Mouse (Mus musculus) lung, postnatal 0 days (tissue): Measurements from ENCODE around the gene D430019H16Rik. TPM values are rescaled to one million over a fixed set of nuclear protein-coding genes. Genes with fewer than 3 reads are reported as not detected.
A peak's percentile ranks its signal among the peaks of the same experiment; 100 is the strongest.

Source experiments
- ATAC-seq: fragments of 200-750 bp; cut with Nextera tagmentation; 2 replicates; pipeline ENCODE4 v1.8.0; 2017; ENCODE audit warnings: moderate library complexity
- DNase-seq: peaks from one replicate; pipeline ENCODE4 v3.0.0-alpha.2; 2016; ENCODE audit warnings: low spot score
- H3K27ac ChIP-seq: fragments of 300-500 bp; sonication (generic); 2 replicates; pipeline ENCODE4 v1.5.1; 2014; ENCODE audit warnings: antibody characterized with exemption, mild to moderate bottlenecking, low read length, mixed read lengths
- H3K27me3 ChIP-seq: fragments of 300-500 bp; sonication (generic); replicated peaks from 2 replicates; pipeline ENCODE4 v1.6.1; 2014; ENCODE audit warnings: low read length, mixed read lengths; ENCODE audit not compliant: insufficient read depth
- H3K36me3 ChIP-seq: fragments of 300-500 bp; sonication (generic); 2 replicates; pipeline ENCODE4 v1.6.1; 2014; ENCODE audit warnings: low read length, mixed read lengths; ENCODE audit not compliant: insufficient read depth
- H3K4me1 ChIP-seq: fragments of 300-500 bp; sonication (generic); 2 replicates; pipeline ENCODE4 v1.6.1; 2014; ENCODE audit warnings: antibody characterized with exemption, low read depth, low read length, mixed read lengths; ENCODE audit not compliant: insufficient read depth
- H3K4me2 ChIP-seq: fragments of 300-500 bp; sonication (generic); replicated peaks from 2 replicates; pipeline ENCODE4 v1.6.1; 2014; ENCODE audit warnings: low read depth, mild to moderate bottlenecking, low read length, moderate library complexity, mixed read lengths
- H3K4me3 ChIP-seq: fragments of 300-500 bp; sonication (generic); 2 replicates; pipeline ENCODE4 v1.5.1; 2014; ENCODE audit warnings: low read depth, low read length
- H3K9ac ChIP-seq: fragments of 300-500 bp; sonication (generic); replicated peaks from 2 replicates; pipeline ENCODE4 v1.6.1; 2014; ENCODE audit warnings: low read depth, mild to moderate bottlenecking
- H3K9me3 ChIP-seq: fragments of 300-500 bp; sonication (generic); 2 replicates; pipeline ENCODE4 v1.6.1; 2016; ENCODE audit warnings: low read length, mixed read lengths
- CTCF ChIP-seq: IDR thresholded peaks from 2 replicates; pipeline ENCODE4 v1.5.1; 2016; ENCODE audit warnings: antibody characterized with exemption, mild to moderate bottlenecking
- EP300 ChIP-seq: IDR thresholded peaks from 2 replicates; pipeline ENCODE4 v1.6.1; 2016; ENCODE audit warnings: antibody characterized with exemption, mild to moderate bottlenecking, control low read depth
- WGBS: fragments of 180-500 bp; shearing (Covaris S2); extraction: QIAGEN DNeasy Blood & Tissue Kit; methylation state at CpG from one replicate; pipeline ENCODE4 v1.1.7; 2014; 5-methylcytosine and 5-hydroxymethylcytosine counted together
- polyA plus RNA-seq: library from polyadenylated mRNA; unstranded; fragments of >200 nt; fragmentation: Nextera tagmentation; extraction: Ambion mirVana; gene quantifications from 2 replicates; pipeline ENCODE4 v1.2.1, GENCODE M21; 2015

Gene D430019H16Rik
- polyA plus RNA-seq, 1 experiment from 2014 or later: 0.54 TPM

- DNase-seq (peak; percentile 51), ATAC-seq (no peak)
- no peak overlapping the region for H3K4me2 ChIP-seq
- WGBS: 50% methylated on average over 9 of the region's 9 CpGs
- H3K4me3 ChIP-seq: no peak overlapping the region
- H3K36me3 ChIP-seq: no peaks in the 10 kb centered on the region
- no peak overlapping the region for H3K27ac ChIP-seq
- H3K9ac ChIP-seq: no peak overlapping the region
- H3K27me3 ChIP-seq: no peaks in the 10 kb centered on the region
- no peaks in the 10 kb centered on the region for H3K4me1 ChIP-seq
- TF ChIP-seq CTCF (peak; percentile 86), EP300 (no peak)
- no peaks in the 10 kb centered on the region for H3K9me3 ChIP-seq
Measured at GRCm38 (mm10) chr12:105476453-105476852, 22.8 kb downstream of the D430019H16Rik start.

GRCm38 (mm10) chr12:105476993-105477392 lies 23.3 kb downstream of the D430019H16Rik start:
- Histone ChIP-seq H3K4me1 (no peaks in the 10 kb centered on the region), H3K9me3 (no peaks in the 10 kb centered on the region), H3K9ac (no peak overlapping the region), H3K36me3 (no peaks in the 10 kb centered on the region), H3K4me2 (no peak overlapping the region), H3K27ac (no peak overlapping the region), H3K27me3 (no peaks in the 10 kb centered on the region), H3K4me3 (no peak overlapping the region)
- TF ChIP-seq EP300 (no peak), CTCF (no peak)
- WGBS: 65% methylated on average over 9 of the region's 9 CpGs
- DNase-seq (no peak), ATAC-seq (no peak)

GRCm38 (mm10) chr12:105483503-105483902 lies 29.8 kb downstream of the D430019H16Rik start:
- H3K36me3 ChIP-seq: no peaks in the 10 kb centered on the region
- DNase-seq (peak; percentile 74), ATAC-seq (no peak)
- H3K27ac ChIP-seq: no peak overlapping the region
- no peak for TF ChIP-seq EP300
- peak; percentile 76 for TF ChIP-seq CTCF
- WGBS: 48% methylated on average over 3 of the region's 3 CpGs
- no peaks in the 10 kb centered on the region for H3K9me3 ChIP-seq
- H3K27me3 ChIP-seq: no peaks in the 10 kb centered on the region
- H3K9ac ChIP-seq: no peak overlapping the region
- H3K4me1 ChIP-seq: no peaks in the 10 kb centered on the region
- H3K4me3 ChIP-seq: no peak overlapping the region
- H3K4me2 ChIP-seq: no peak overlapping the region

GRCm38 (mm10) chr12:105490227-105490626 lies 36.6 kb downstream of the D430019H16Rik start:
- H3K36me3 ChIP-seq: no peaks in the 10 kb centered on the region
- no peak overlapping the region for H3K4me3 ChIP-seq
- DNase-seq: no peak
- no peaks in the 10 kb centered on the region for H3K27me3 ChIP-seq
- 80% methylated on average over 3 of the region's 3 CpGs for WGBS
- ATAC-seq: no peak
- TF ChIP-seq CTCF (no peak), EP300 (no peak)
- no peaks in the 10 kb centered on the region for H3K4me1 ChIP-seq
- no peak overlapping the region for H3K9ac ChIP-seq
- H3K27ac ChIP-seq: no peak overlapping the region
- no peak overlapping the region for H3K4me2 ChIP-seq
- no peaks in the 10 kb centered on the region for H3K9me3 ChIP-seq

GRCm38 (mm10) chr12:105490794-105491193 lies 37.1 kb downstream of the D430019H16Rik start:
- H3K27me3 ChIP-seq: no peaks in the 10 kb centered on the region
- no peak overlapping the region for H3K4me3 ChIP-seq
- no peak overlapping the region for H3K9ac ChIP-seq
- no peak overlapping the region for H3K4me2 ChIP-seq
- no peak overlapping the region for H3K27ac ChIP-seq
- no peaks in the 10 kb centered on the region for H3K4me1 ChIP-seq
- no peaks in the 10 kb centered on the region for H3K36me3 ChIP-seq
- DNase-seq (no peak), ATAC-seq (no peak)
- no peaks in the 10 kb centered on the region for H3K9me3 ChIP-seq
- TF ChIP-seq CTCF (no peak), EP300 (no peak)
- WGBS: 80% methylated on average over 6 of the region's 6 CpGs

- no peak for ATAC-seq
- TF ChIP-seq EP300 (no peak), CTCF (no peak)
- Histone ChIP-seq H3K9me3 (no peaks in the 10 kb centered on the region), H3K4me3 (no peak overlapping the region), H3K27ac (no peak overlapping the region), H3K27me3 (no peaks in the 10 kb centered on the region), H3K36me3 (no peaks in the 10 kb centered on the region), H3K4me2 (no peak overlapping the region), H3K9ac (no peak overlapping the region), H3K4me1 (no peaks in the 10 kb centered on the region; the same call in 1 of the 2 replicates)
- WGBS: 46% methylated on average over 5 of the region's 5 CpGs
- DNase-seq: no peak
Measured at GRCm38 (mm10) chr12:105494796-105495195, 41.1 kb downstream of the D430019H16Rik start.

GRCm38 (mm10) chr12:105497894-105498293 lies 44.2 kb downstream of the D430019H16Rik start:
- Histone ChIP-seq H3K4me3 (no peak overlapping the region), H3K27ac (no peak overlapping the region), H3K36me3 (no peaks in the 10 kb centered on the region), H3K9ac (no peak overlapping the region), H3K4me2 (no peak overlapping the region), H3K27me3 (no peaks in the 10 kb centered on the region), H3K9me3 (no peaks in the 10 kb centered on the region), H3K4me1 (no peaks in the 10 kb centered on the region; the same call in 1 of the 2 replicates)
- peak; percentile 68 for ATAC-seq
- TF ChIP-seq CTCF (peak; percentile 97), EP300 (no peak)
- WGBS: 16% methylated on average over 6 of the region's 6 CpGs
- peak; percentile 80 for DNase-seq
